Comparison of ENCODE assay signal across 8 mouse cellular contexts in the genomic region with DNA sequence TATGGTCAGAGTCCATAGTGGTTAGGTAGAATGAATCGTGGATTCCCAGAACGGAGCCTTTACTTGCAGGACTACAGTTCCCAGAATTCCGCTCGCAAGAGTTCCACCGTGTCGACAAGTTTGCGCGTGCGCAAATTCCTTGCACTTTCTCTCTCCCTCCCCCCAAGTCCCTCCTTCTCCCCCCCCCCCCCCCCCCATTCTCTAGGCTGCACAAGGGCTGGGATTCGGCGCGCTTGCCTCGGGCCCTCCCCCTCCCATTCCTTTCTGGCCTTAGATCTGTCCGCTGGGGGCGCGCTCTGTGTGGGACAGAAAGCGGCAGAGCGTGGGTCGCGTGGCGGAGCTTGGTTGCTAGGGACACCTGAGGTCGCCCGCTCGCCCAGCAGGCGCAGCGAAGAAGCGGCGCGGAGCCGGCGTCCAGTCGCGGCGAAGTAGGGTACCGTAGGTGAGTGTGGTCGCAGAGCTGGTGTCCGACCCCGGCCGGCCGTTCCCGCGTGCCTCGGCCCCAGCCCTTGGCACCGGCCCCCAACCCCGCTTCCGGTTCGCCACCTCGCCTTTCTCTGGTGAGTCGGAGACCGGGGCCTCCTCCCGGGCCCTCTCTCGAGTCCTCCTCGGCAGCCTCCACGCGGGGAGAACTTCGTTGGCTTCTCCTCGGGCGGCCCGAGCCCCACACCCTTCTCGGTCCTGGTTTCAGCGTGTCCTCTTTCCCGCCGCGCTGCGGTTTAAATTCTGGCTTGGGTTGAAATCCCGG. TPM values are rescaled to one million over a fixed set of nuclear protein-coding genes. Genes with fewer than 3 reads are reported as not detected.
A peak's percentile ranks its signal among the peaks of the same experiment; 100 is the strongest.
DNase-seq lines count a peak whose midpoint lies in the region; ATAC-seq lines count a peak whose summit lies in the region.

A gene (plus strand): TSS at position 298 of the 748 bp plus-strand sequence.

- peak within 1 kb of the TSS; percentile 53 for H3K4me2 ChIP-seq in forebrain, embryonic 14.5 days (ENCODE audit: low read length)
- peak within 1 kb of the TSS; percentile 65 for H3K4me2 ChIP-seq in neural tube, embryonic 15.5 days

- intact Hi-C loops in heart, postnatal 14 days (cut with DNase I) = no loop called here

- ATAC-seq in forebrain, embryonic 14.5 days = peak; percentile 99
- ATAC-seq in neural tube, embryonic 15.5 days (ENCODE audit: low FRiP score) = peak; percentile 99

- H3K36me3 ChIP-seq in forebrain, embryonic 14.5 days (ENCODE audit: control insufficient read depth, insufficient read depth, low read length) = no peaks in the 10 kb centered on the region
- no peaks in the 10 kb centered on the region for H3K36me3 ChIP-seq in neural tube, embryonic 15.5 days

- peak; percentile 98 for DNase-seq in ES-CJ7 (ENCODE audit: low read depth, low spot score)
- DNase-seq in cerebellum, adult 11 months = peak; percentile 95
- DNase-seq in forebrain, embryonic 14.5 days (ENCODE audit: low spot score) = peak; percentile 99
- DNase-seq in heart, postnatal 14 days = peak; percentile 95
- peak; percentile 94 for DNase-seq in layer of hippocampus, adult 11-12 months (ENCODE audit: low spot score)
- peak; percentile 96 to 98 for DNase-seq in lung, adult 18-20 months
- DNase-seq in testis, postnatal 14 days (ENCODE audit: low spot score) = peak; percentile 93

- no peaks in the 10 kb centered on the region for H3K9me3 ChIP-seq in forebrain, embryonic 14.5 days (replicated peaks; ENCODE audit: control insufficient read depth, low read length)
- no peaks in the 10 kb centered on the region for H3K9me3 ChIP-seq in neural tube, embryonic 15.5 days (replicated peaks)

- H3K27me3 ChIP-seq in forebrain, embryonic 14.5 days (replicated peaks; ENCODE audit: control insufficient read depth, insufficient read depth, low read length) = no peaks in the 10 kb centered on the region
- H3K27me3 ChIP-seq in neural tube, embryonic 15.5 days (replicated peaks) = no peaks in the 10 kb centered on the region

- peaks cover 5% of the 10 kb centered on the region for H3K4me1 ChIP-seq in forebrain, embryonic 14.5 days (ENCODE audit: control insufficient read depth, insufficient read depth, low read length)
- peaks cover 13% of the 10 kb centered on the region for H3K4me1 ChIP-seq in neural tube, embryonic 15.5 days

- peak within 1 kb of the TSS; percentile 82 for H3K27ac ChIP-seq in forebrain, embryonic 14.5 days (ENCODE audit: low read depth, low read length)
- peak within 1 kb of the TSS; percentile 85 for H3K27ac ChIP-seq in neural tube, embryonic 15.5 days (replicated peaks)

- peak within 1 kb of the TSS; percentile 80 for H3K4me3 ChIP-seq in forebrain, embryonic 14.5 days (ENCODE audit: low read depth, low read length)
- peak within 1 kb of the TSS; percentile 88 for H3K4me3 ChIP-seq in neural tube, embryonic 15.5 days (replicated peaks)

- under 1% methylated on average over 66 of the region's 66 CpGs for WGBS in forebrain, embryonic 14.5 days
- under 1% methylated on average over 62 of the region's 66 CpGs for WGBS in neural tube, embryonic 15.5 days

- peak within 1 kb of the TSS; percentile 81 for H3K9ac ChIP-seq in forebrain, embryonic 14.5 days (ENCODE audit: low read length)
- H3K9ac ChIP-seq in neural tube, embryonic 15.5 days (replicated peaks) = peak within 1 kb of the TSS; percentile 76

RNA-seq across cellular contexts. Expression of the gene that starts here (rescaled TPM):
- polyA plus RNA-seq in forebrain, embryonic 14.5 days (2014; fragmentation: Nextera tagmentation; extraction: Ambion mirVana) = 14.0 and 14.4 TPM in 2 replicates
- total RNA-seq in heart, postnatal 14 days (2021) = 10 to 100 TPM; 13.8 to 14.7 TPM
- polyA plus RNA-seq in neural tube, embryonic 15.5 days (2015; fragmentation: Nextera tagmentation; extraction: Ambion mirVana) = 7.7 and 8.9 TPM in 2 replicates

Comparison
In these comparisons a context has a peak if more than half of its experiments do, and no peak if none do; other contexts are left out.
1. Peak in every context shown above with its lines: DNase-seq, ATAC-seq, H3K4me3 ChIP-seq and H3K27ac ChIP-seq.